Comparison of ENCODE assay signal across 29 mouse cellular contexts in the genomic region with DNA sequence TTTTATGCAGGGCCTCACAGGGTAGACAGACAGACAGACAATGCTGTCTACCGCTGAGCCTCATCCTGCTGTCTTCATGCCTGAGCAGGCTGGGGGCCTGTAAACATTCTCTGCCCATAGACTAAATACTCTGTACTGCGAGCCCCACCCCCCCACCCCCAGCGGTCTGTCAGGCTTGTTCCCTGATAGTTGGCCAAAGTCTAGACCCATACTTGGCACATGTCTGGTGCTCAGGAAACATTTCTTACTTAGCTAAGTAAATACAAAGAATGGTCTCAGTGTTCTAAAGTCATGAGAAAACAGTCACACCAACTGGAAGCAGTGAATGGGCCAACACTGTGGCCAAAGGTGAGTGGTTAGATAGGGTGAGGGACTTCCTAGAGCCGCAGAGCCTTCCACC. TPM values are rescaled to one million over a fixed set of nuclear protein-coding genes. Genes with fewer than 3 reads are reported as not detected.
DNase-seq lines count a peak whose midpoint lies in the region; ATAC-seq and TF ChIP-seq lines count a peak whose summit lies in the region.
"Had no signal": no experiment of that assay in that cellular context is flagged by ENCODE, and none has a peak within 500 bp of the region (broad histone marks: within the 10 kb centered on the region; RNA-seq: fewer than 3 reads in every experiment).

No protein-coding gene starts in this region.

- no peak overlapping the region for H3K27ac ChIP-seq in lung, embryonic 14.5 days (ENCODE audit: low read depth)
- H3K27ac ChIP-seq: embryonic facial prominence, embryonic 10.5 days; embryonic facial prominence, embryonic 15.5 days; forebrain, embryonic 13.5 days; heart, embryonic 13.5 days; kidney, postnatal 0 days; layer of hippocampus, adult 2 months; left cerebral cortex, adult 2 months; limb, embryonic 12.5 days; liver, embryonic 13.5 days; macrophage; midbrain, embryonic 13.5 days; neural tube, embryonic 13.5 days had no signal

- no peak overlapping the region for H3K9ac ChIP-seq in lung, embryonic 14.5 days
- H3K9ac ChIP-seq: embryonic facial prominence, embryonic 15.5 days; forebrain, embryonic 13.5 days; heart, embryonic 13.5 days; limb, embryonic 12.5 days; liver, embryonic 13.5 days; midbrain, embryonic 13.5 days; neural tube, embryonic 13.5 days had no signal

- peak; percentile 55 for DNase-seq in kidney, adult 9 months
- no peak for DNase-seq in kidney, postnatal 10 days
- peak; percentile 35 for DNase-seq in lung, embryonic 14.5 days
- no peak for DNase-seq in lung, adult 2 months
- DNase-seq in adipocyte (ENCODE audit: low spot score) = peak; percentile 36
- peak; percentile 35 for DNase-seq in lung, postnatal 36 days
- no peak for DNase-seq in retina, postnatal 1 day
- DNase-seq: adrenal gland, adult 2 months; adrenal gland, postnatal 36 days; cerebellum, adult 18-20 months; cerebellum, postnatal 14 days; gastrocnemius, postnatal 10 days; heart, postnatal 10 days; liver, embryonic 13.5 days had no signal

- H3K4me3 ChIP-seq in lung, embryonic 14.5 days (ENCODE audit: low read depth, low read length) = no peak overlapping the region
- H3K4me3 ChIP-seq in lung, adult 2 months (replicated peaks; ENCODE audit: extremely low read depth, low read depth, low read length) = no peak overlapping the region
- H3K4me3 ChIP-seq: embryonic facial prominence, embryonic 10.5 days; embryonic facial prominence, embryonic 15.5 days; forebrain, embryonic 13.5 days; heart, embryonic 13.5 days; layer of hippocampus, adult 2 months; left cerebral cortex, adult 2 months; limb, embryonic 12.5 days; liver, embryonic 13.5 days; midbrain, embryonic 13.5 days; neural tube, embryonic 13.5 days had no signal

- TF ChIP-seq CTCF in lung, embryonic 14.5 days (IDR thresholded peaks at IDR 0.05; ENCODE audit: low read depth) = no peak
- TF ChIP-seq CTCF in lung, adult 2 months (IDR thresholded peaks at IDR 0.05; ENCODE audit: insufficient read depth, low read length) = no peak

- no peak; the same call in 1 of the 2 replicates for ATAC-seq in lung, embryonic 14.5 days (ENCODE audit: insufficient read depth)
- ATAC-seq: CD4-positive, CD25-positive, alpha-beta regulatory T cell, adult 4 months; forebrain, embryonic 13.5 days; hindbrain, embryonic 16.5 days; midbrain, embryonic 13.5 days had no signal

- H3K4me2 ChIP-seq in lung, embryonic 14.5 days = no peak overlapping the region
- H3K4me2 ChIP-seq: embryonic facial prominence, embryonic 15.5 days; forebrain, embryonic 13.5 days; heart, embryonic 13.5 days; limb, embryonic 12.5 days; liver, embryonic 13.5 days; midbrain, embryonic 13.5 days; neural tube, embryonic 13.5 days had no signal

- H3K9me3 ChIP-seq in lung, embryonic 14.5 days (ENCODE audit: low read depth, low read length) = no peaks in the 10 kb centered on the region
- H3K9me3 ChIP-seq: embryonic facial prominence, embryonic 10.5 days; embryonic facial prominence, embryonic 15.5 days; forebrain, embryonic 13.5 days; heart, embryonic 13.5 days; liver, embryonic 13.5 days; midbrain, embryonic 13.5 days; neural tube, embryonic 13.5 days had no signal

- H3K36me3 ChIP-seq in lung, embryonic 14.5 days (ENCODE audit: insufficient read depth) = no peaks in the 10 kb centered on the region
- H3K36me3 ChIP-seq: embryonic facial prominence, embryonic 10.5 days; embryonic facial prominence, embryonic 15.5 days; heart, embryonic 13.5 days; limb, embryonic 12.5 days; liver, embryonic 13.5 days; midbrain, embryonic 13.5 days; neural tube, embryonic 13.5 days had no signal

- 52% methylated on average over 4 of the region's 4 CpGs for WGBS in lung, embryonic 14.5 days
- WGBS in lung, adult 2 months = 38% methylated on average over 4 of the region's 4 CpGs

- no peaks in the 10 kb centered on the region for H3K4me1 ChIP-seq in lung, embryonic 14.5 days (ENCODE audit: insufficient read depth)
- H3K4me1 ChIP-seq in lung, adult 2 months (ENCODE audit: control insufficient read depth, insufficient read depth, low read length) = peaks cover 7% of the 10 kb centered on the region; the same call in 1 of the 2 replicates
- H3K4me1 ChIP-seq: heart, embryonic 13.5 days; liver, embryonic 13.5 days had no signal

- H3K27me3 ChIP-seq in lung, embryonic 14.5 days (ENCODE audit: insufficient read depth, low read length) = no peaks in the 10 kb centered on the region
- H3K27me3 ChIP-seq: embryonic facial prominence, embryonic 15.5 days; forebrain, embryonic 13.5 days; neural tube, embryonic 13.5 days had no signal

- TF ChIP-seq POLR2A in lung, adult 2 months (IDR thresholded peaks at IDR 0.05; ENCODE audit: borderline replicate concordance, extremely low read depth, low read depth, low read length) = no peak

RNA-seq across cellular contexts. Expression of a gene that starts 11.5 kb away (rescaled TPM):
- not detected in 2 replicates for polyA plus RNA-seq in lung, embryonic 14.5 days (2014; fragmentation: Nextera tagmentation; extraction: Ambion mirVana)
- 1.1 and 1.3 TPM in 2 replicates for polyA plus RNA-seq in lung, adult 2 months (2012; rRNA removed)
- polyA plus RNA-seq: CD4-positive, CD25-positive, alpha-beta regulatory T cell, adult 4 months; embryonic facial prominence, embryonic 10.5 days; embryonic facial prominence, embryonic 15.5 days; forebrain, embryonic 13.5 days; heart, embryonic 13.5 days; hindbrain, embryonic 16.5 days; intestine, embryonic 14.5 days; limb, embryonic 12.5 days; liver, embryonic 13.5 days; macrophage; midbrain, embryonic 13.5 days; neural tube, embryonic 13.5 days had no signal

RNA-seq across cellular contexts. Expression of a gene that starts 23.2 kb away (rescaled TPM):
- 0.93 and 1.0 TPM in 2 replicates for polyA plus RNA-seq in lung, embryonic 14.5 days (2014; fragmentation: Nextera tagmentation; extraction: Ambion mirVana)
- polyA plus RNA-seq in lung, adult 2 months (2012; rRNA removed) = 511 and 692 TPM in 2 replicates
- polyA plus RNA-seq: CD4-positive, CD25-positive, alpha-beta regulatory T cell, adult 4 months; embryonic facial prominence, embryonic 10.5 days; limb, embryonic 12.5 days; macrophage had no signal

RNA-seq across cellular contexts. Expression of a gene that starts 33.8 kb away (rescaled TPM):
- not detected in 2 replicates for polyA plus RNA-seq in lung, embryonic 14.5 days (2014; fragmentation: Nextera tagmentation; extraction: Ambion mirVana)
- polyA plus RNA-seq in lung, adult 2 months (2012; rRNA removed) = not detected in 2 replicates
- polyA plus RNA-seq: adrenal gland, adult 2 months; CD4-positive, CD25-positive, alpha-beta regulatory T cell, adult 4 months; embryonic facial prominence, embryonic 10.5 days; embryonic facial prominence, embryonic 15.5 days; forebrain, embryonic 13.5 days; heart, embryonic 13.5 days; intestine, embryonic 14.5 days; limb, embryonic 12.5 days; liver, embryonic 13.5 days; macrophage; testis, adult 2 months had no signal

RNA-seq across cellular contexts. Expression of a gene that starts 39.4 kb away (rescaled TPM):
- polyA plus RNA-seq in lung, embryonic 14.5 days (2014; fragmentation: Nextera tagmentation; extraction: Ambion mirVana) = 1.4 and 1.5 TPM in 2 replicates
- polyA plus RNA-seq in lung, adult 2 months (2012; rRNA removed) = 17.4 and 29.7 TPM in 2 replicates
- polyA plus RNA-seq: macrophage had no signal

Comparison
In these comparisons a context has a peak if more than half of its experiments do, and no peak if none do; other contexts are left out.
1. DNase-seq: peak in kidney, adult 9 months (single experiment), lung, embryonic 14.5 days (single experiment), adipocyte (single experiment) and lung, postnatal 36 days (single experiment); none in kidney, postnatal 10 days (single experiment), lung, adult 2 months (single experiment) and retina, postnatal 1 day (single experiment).
2. RNA of a gene that starts 23.2 kb away (polyA plus RNA-seq): 511 to 692 TPM in lung, adult 2 months; 0.93 to 1.0 TPM in lung, embryonic 14.5 days; every median in the first group is over 100 times any median in the second.